8 mouse cellular contexts compared by ENCODE assay signal in genomic region chr12:99627898-99628231, GRCm38 (mm10).
DNase-seq lines count a peak whose midpoint lies in the region; ATAC-seq lines count a peak whose summit lies in the region.

No protein-coding gene starts in this region.

- peak overlapping the region; percentile 80 for H3K4me2 ChIP-seq in intestine, embryonic 15.5 days (replicated peaks)

- intact Hi-C loops in left cerebral cortex, postnatal 14 days (cut with DNase I), result no loop called here

- H3K9me3 ChIP-seq in intestine, embryonic 15.5 days, result no peaks in the 10 kb centered on the region; the same call in 1 of the 2 replicates

- H3K36me3 ChIP-seq in intestine, embryonic 15.5 days, result no peaks in the 10 kb centered on the region

- H3K27ac ChIP-seq in intestine, embryonic 15.5 days, result no peak overlapping the region

- peak; percentile 93 for ATAC-seq in activated CD4-positive, CD25-positive, alpha-beta regulatory T cell, adult 4 months
- peak; percentile 96 for ATAC-seq in intestine, embryonic 15.5 days
- peak; percentile 85 for ATAC-seq in megakaryocyte progenitor cell, adult 5-6 weeks (replicated peaks; ENCODE audit: poor library complexity)

- DNase-seq in cerebellum, postnatal 25 days, result peak; percentile 90 to 94
- DNase-seq in gastrocnemius, adult 8-10 months (ENCODE audit: low spot score in 2 of 2), result peak; percentile 86 to 87
- DNase-seq in left cerebral cortex, postnatal 14 days (ENCODE audit: low spot score in 2 of 2), result peak; percentile 93 to 96
- DNase-seq in right cerebral cortex, postnatal 10 days (ENCODE audit: low spot score in 2 of 2), result peak; percentile 95 to 96
- DNase-seq in urinary bladder, postnatal 14 days (ENCODE audit: low spot score), result peak; percentile 85

- peak overlapping the region; percentile 69 for H3K4me3 ChIP-seq in intestine, embryonic 15.5 days (replicated peaks)

- 0 out of 2 replicates have a peak, but pooled peaks cover 4% of the 10 kb centered on the region for H3K4me1 ChIP-seq in intestine, embryonic 15.5 days (replicated peaks)

- WGBS in intestine, embryonic 15.5 days, result under 1% methylated on average over 30 of the region's 30 CpGs

- H3K9ac ChIP-seq in intestine, embryonic 15.5 days, result peak overlapping the region; percentile 36; the same call in 1 of the 2 replicates

- peaks cover 10% of the 10 kb centered on the region for H3K27me3 ChIP-seq in intestine, embryonic 15.5 days (replicated peaks)
